Mouse (Mus musculus): ENCODE results near the gene Olfr287. TPM values are rescaled to one million over a fixed set of nuclear protein-coding genes. Genes with fewer than 3 reads are reported as not detected.

The Olfr287 gene
- polyA plus RNA-seq (2014; fragmentation: Illumina TruSeq; extraction: RNeasy Lipid Tissue Mini Kit (QIAGEN cat#74804); ENCODE audit: low read depth, low replicate concordance), result not detected

GRCm38 (mm10) chr15:98220877-98221276, at the start of gene Olfr287, which contains the start of gene Gm44579:
Gene Olfr287 (minus strand): TSS chr15:98221056.
Gene Gm44579 (minus strand): TSS chr15:98220977.

GRCm38 (mm10) chr15:98257193-98257592, 36.3 kb upstream of the Olfr287 start, which contains the start of gene H1fnt:
Gene H1fnt (minus strand): TSS chr15:98257293.

DNA sequence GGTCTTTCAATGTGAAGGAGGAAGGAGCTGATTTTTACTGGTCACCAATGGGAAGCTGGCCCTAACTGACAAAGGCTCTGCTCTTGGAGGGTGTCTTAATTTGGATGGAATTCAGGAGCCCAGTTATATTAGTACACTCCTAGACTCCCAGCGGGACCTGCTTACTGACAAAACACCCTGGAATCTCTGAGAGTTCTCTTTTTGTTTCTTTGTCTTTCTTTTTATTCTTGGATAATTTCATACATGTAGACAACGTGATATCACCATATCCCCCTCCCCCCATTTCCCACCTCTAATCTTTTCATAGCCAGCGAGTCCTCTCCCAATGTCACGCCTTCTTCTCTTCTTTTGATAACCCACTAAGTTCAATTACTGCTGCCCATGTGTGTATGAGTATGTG, 13.5 kb upstream of the Olfr287 start, which contains the start of gene Olfr286:
Gene Olfr286 (minus strand): TSS at position 101 of the 400 bp plus-strand sequence.

DNA sequence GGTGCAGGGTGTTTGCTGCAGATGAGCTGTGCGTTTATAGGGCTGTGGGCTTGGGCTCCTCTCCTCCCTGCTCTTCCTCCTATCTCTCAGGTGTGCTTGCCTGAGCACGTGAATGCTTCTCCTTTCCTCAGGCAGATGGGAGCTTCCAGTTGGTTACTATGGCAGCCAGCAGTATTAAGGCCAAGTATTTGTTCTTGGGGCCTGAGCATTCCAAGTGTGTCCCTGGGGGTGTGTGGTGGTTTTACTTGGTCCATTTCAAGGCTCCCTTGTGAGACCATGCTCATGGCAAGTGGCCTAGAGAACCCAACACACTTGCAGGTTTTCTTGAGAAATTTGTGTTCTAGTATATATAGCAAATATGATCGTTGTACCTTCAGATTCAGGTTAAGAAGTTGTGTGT, 25.4 kb downstream of the Olfr287 start, which contains the start of gene Olfr288:
Gene Olfr288 (minus strand): TSS at position 101 of the 400 bp plus-strand sequence.

DNA sequence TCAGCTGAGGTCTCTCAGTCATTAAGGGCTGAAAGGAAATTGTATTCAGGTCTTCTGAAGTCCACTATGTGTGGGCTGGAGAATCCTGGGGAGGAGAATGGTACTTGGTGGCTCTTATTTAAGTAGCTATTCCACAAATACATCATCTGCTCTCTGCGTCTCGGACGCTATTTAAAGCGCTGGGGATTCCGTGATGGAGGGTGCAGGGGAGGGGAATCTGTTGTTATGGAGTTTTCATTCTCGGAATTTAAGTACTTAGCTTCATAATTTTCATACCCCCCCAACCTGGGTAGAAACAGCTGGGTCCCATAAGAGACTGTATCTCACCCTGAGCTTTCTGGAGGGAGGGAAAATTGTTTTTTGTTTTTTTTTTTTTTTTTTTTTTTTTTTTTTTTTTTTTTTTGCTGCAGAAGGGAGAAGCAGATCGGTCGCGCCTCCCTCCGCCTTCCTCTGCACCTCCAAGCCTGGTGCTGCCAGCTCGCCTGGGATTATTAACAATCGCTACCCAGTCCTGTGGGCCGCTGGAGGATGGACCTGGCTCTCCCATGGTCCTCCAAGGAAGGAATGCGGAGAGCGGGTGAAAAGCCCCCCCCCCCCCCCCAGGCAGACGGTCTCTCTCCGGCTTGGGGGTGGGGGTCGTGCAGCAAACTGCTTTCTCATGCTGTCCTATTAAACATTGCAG, 53.8 kb downstream of the Olfr287 start, which contains the start of gene Ccdc184:
Gene Ccdc184 (plus strand): TSS at position 196 of the 682 bp plus-strand sequence.

DNA sequence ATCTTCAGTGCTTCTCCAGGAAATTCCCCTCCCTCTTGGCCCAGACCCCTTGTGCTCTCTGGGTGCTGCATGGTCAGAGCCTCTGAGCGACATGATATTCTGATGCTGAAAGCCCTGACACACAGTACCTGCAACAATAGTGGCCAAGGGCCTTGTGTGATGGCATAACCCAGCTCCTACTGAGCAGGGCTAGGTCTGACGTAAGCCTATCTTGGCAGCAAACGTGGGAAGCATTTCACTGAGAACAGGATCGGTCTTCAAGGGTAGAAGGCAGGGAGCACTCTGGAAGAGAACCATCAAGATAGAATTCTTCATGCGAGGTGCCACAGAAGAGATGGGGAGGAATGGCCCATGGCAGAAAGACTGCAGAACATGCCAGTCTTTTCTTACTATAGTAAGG, 55.3 kb downstream of the Olfr287 start, which contains the start of gene Asb8:
Gene Asb8 (minus strand): TSS at position 101 of the 400 bp plus-strand sequence.

Other genes with a start within 250 kb of the Olfr287 start
- not detected for gene Col2a1, start 216.4 kb downstream of the Olfr287 start, polyA plus RNA-seq (2014; fragmentation: Illumina TruSeq; extraction: RNeasy Lipid Tissue Mini Kit (QIAGEN cat#74804); ENCODE audit: low read depth, low replicate concordance)
- 2.6 TPM for gene Pfkm, start 128.5 kb downstream of the Olfr287 start, polyA plus RNA-seq (2014; fragmentation: Illumina TruSeq; extraction: RNeasy Lipid Tissue Mini Kit (QIAGEN cat#74804); ENCODE audit: low read depth, low replicate concordance)
- 8.6 TPM for gene Senp1, start 127.3 kb downstream of the Olfr287 start, polyA plus RNA-seq (2014; fragmentation: Illumina TruSeq; extraction: RNeasy Lipid Tissue Mini Kit (QIAGEN cat#74804); ENCODE audit: low read depth, low replicate concordance)
- gene Asb8, start 55.4 kb downstream of the Olfr287 start, polyA plus RNA-seq (2014; fragmentation: Illumina TruSeq; extraction: RNeasy Lipid Tissue Mini Kit (QIAGEN cat#74804); ENCODE audit: low read depth, low replicate concordance), result 16.2 TPM
- not detected for gene Ccdc184, start 53.9 kb downstream of the Olfr287 start, polyA plus RNA-seq (2014; fragmentation: Illumina TruSeq; extraction: RNeasy Lipid Tissue Mini Kit (QIAGEN cat#74804); ENCODE audit: low read depth, low replicate concordance)
- not detected for gene Olfr288, start 25.5 kb downstream of the Olfr287 start, polyA plus RNA-seq (2014; fragmentation: Illumina TruSeq; extraction: RNeasy Lipid Tissue Mini Kit (QIAGEN cat#74804); ENCODE audit: low read depth, low replicate concordance)
- not detected for gene Gm44579, start 79 bp downstream of the Olfr287 start, polyA plus RNA-seq (2014; fragmentation: Illumina TruSeq; extraction: RNeasy Lipid Tissue Mini Kit (QIAGEN cat#74804); ENCODE audit: low read depth, low replicate concordance)
- gene Olfr286, start 13.4 kb upstream of the Olfr287 start, polyA plus RNA-seq (2014; fragmentation: Illumina TruSeq; extraction: RNeasy Lipid Tissue Mini Kit (QIAGEN cat#74804); ENCODE audit: low read depth, low replicate concordance), result not detected
- not detected for gene H1fnt, start 36.2 kb upstream of the Olfr287 start, polyA plus RNA-seq (2014; fragmentation: Illumina TruSeq; extraction: RNeasy Lipid Tissue Mini Kit (QIAGEN cat#74804); ENCODE audit: low read depth, low replicate concordance)
- gene Zfp641, start 75.1 kb upstream of the Olfr287 start, polyA plus RNA-seq (2014; fragmentation: Illumina TruSeq; extraction: RNeasy Lipid Tissue Mini Kit (QIAGEN cat#74804); ENCODE audit: low read depth, low replicate concordance), result 0.32 TPM
- not detected for gene Olfr285, start 96.3 kb upstream of the Olfr287 start, polyA plus RNA-seq (2014; fragmentation: Illumina TruSeq; extraction: RNeasy Lipid Tissue Mini Kit (QIAGEN cat#74804); ENCODE audit: low read depth, low replicate concordance)
- not detected for gene Olfr284, start 119.9 kb upstream of the Olfr287 start, polyA plus RNA-seq (2014; fragmentation: Illumina TruSeq; extraction: RNeasy Lipid Tissue Mini Kit (QIAGEN cat#74804); ENCODE audit: low read depth, low replicate concordance)
- gene Olfr283, start 159.9 kb upstream of the Olfr287 start, polyA plus RNA-seq (2014; fragmentation: Illumina TruSeq; extraction: RNeasy Lipid Tissue Mini Kit (QIAGEN cat#74804); ENCODE audit: low read depth, low replicate concordance), result not detected
- not detected for gene Olfr282, start 210.2 kb upstream of the Olfr287 start, polyA plus RNA-seq (2014; fragmentation: Illumina TruSeq; extraction: RNeasy Lipid Tissue Mini Kit (QIAGEN cat#74804); ENCODE audit: low read depth, low replicate concordance)
- not detected for gene Olfr281, start 231.5 kb upstream of the Olfr287 start, polyA plus RNA-seq (2014; fragmentation: Illumina TruSeq; extraction: RNeasy Lipid Tissue Mini Kit (QIAGEN cat#74804); ENCODE audit: low read depth, low replicate concordance)
- gene OR5BS1P, start 248.8 kb upstream of the Olfr287 start, polyA plus RNA-seq (2014; fragmentation: Illumina TruSeq; extraction: RNeasy Lipid Tissue Mini Kit (QIAGEN cat#74804); ENCODE audit: low read depth, low replicate concordance), result not detected

Data from liver, adult 10 weeks (tissue).